Mouse (Mus musculus): ENCODE measurements around the gene Slc52a3. TPM values are rescaled to one million over a fixed set of nuclear protein-coding genes. Genes with fewer than 3 reads are reported as not detected.

The Slc52a3 gene
- polyA plus RNA-seq, 1 experiment from 2014 or later: 0.17 TPM

GRCm38 (mm10) chr2:152024883-152025422 lies 28.6 kb downstream of the Slc52a3 start:
- Histone ChIP-seq H3K36me3 (no peaks in the 10 kb centered on the region), H3K27me3 (replicated peaks) (peaks cover 52% of the 10 kb centered on the region), H3K27ac (replicated peaks) (no peak overlapping the region), H3K4me3 (no peak overlapping the region), H3K4me1 (peaks cover 7% of the 10 kb centered on the region), H3K4me2 (no peak overlapping the region), H3K9ac (no peak overlapping the region), H3K9me3 (0 out of 2 replicates have a peak, but pooled peaks cover 3% of the 10 kb centered on the region)
- WGBS: 37% methylated on average over 11 of the region's 11 CpGs
- ATAC-seq (ENCODE audit: extremely low read depth, insufficient number of reproducible peaks, low FRiP score, low TSS enrichment): no peak

DNA sequence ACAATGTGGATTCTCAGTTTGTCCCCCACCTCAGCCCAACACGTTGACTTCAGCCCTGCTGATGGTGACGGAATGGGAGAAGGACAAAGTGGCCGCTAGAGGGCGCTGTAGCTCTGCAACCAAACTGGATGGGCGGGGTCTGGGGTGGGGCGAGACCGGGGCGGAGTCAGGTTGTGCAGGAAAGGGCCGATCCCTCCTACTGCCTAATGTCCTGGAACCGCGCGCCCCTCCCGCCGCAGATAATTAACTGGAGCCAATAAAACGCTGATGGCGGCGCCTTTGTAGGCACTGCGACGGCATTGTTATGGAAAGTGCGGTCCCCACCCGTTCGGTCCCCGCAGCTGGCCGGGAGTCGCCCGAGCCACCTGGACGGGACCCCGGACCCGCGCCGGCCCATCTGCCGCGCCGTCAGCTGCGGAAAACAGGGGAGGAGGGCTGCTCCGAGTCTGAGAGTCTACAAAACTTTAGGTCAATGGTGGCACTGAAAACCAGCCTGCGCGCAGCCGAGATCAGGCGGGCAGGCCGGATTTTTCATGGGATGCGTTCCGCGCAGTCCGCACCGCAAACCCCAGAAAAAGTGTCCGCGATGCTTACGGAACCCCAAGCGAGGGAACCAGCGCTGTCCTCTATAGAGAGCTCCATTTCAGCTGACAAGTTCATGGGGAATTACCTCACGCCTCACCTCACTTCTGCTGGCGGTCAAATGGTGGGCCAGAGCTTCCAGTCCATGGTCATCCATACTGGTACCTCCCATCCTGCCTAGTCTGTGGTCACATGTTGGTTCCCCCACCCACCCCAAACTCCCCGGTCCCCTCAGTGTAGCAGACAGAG lies 33.2 kb downstream of the Slc52a3 start:
- WGBS: 2% methylated on average over 49 of the region's 54 CpGs

DNA sequence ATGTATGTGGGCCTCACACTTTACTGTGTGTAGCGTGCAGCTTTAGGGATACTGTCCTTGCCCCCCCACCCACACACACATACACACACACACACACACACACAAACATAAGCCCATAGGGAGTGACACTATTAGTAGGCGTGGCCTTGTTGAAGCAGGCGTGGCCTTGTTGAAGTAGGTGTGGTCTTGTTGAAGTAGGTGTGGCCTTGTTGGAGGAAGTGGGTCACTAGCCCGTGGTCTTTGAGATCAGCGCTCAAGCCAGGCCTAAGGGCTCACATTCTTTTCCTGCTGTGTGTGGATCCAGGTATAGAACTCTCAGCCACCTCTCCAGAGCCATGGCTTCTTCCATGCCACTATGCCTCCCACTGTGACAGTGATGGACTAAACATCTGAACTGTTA lies 34.7 kb downstream of the Slc52a3 start:
- Histone ChIP-seq H3K27ac (replicated peaks) (no peak overlapping the region), H3K4me2 (no peak overlapping the region), H3K27me3 (replicated peaks) (peaks cover 89% of the 10 kb centered on the region), H3K9ac (no peak overlapping the region), H3K4me1 (no peaks in the 10 kb centered on the region; the same call in 1 of the 2 replicates), H3K4me3 (no peak overlapping the region), H3K36me3 (no peaks in the 10 kb centered on the region), H3K9me3 (peaks cover 8% of the 10 kb centered on the region)
- no peak for ATAC-seq (ENCODE audit: extremely low read depth, insufficient number of reproducible peaks, low FRiP score, low TSS enrichment)
- 74% methylated on average over 5 of the region's 5 CpGs for WGBS

More for the DNA sequence above, 33.2 kb downstream of the Slc52a3 start:
- H3K27ac ChIP-seq (replicated peaks): no peak overlapping the region
- peak overlapping the region; percentile 80 for H3K9ac ChIP-seq
- no peaks in the 10 kb centered on the region for H3K9me3 ChIP-seq
- peaks cover 93% of the 10 kb centered on the region for H3K27me3 ChIP-seq (replicated peaks)
- H3K4me1 ChIP-seq: peaks cover 7% of the 10 kb centered on the region
- peak overlapping the region; percentile 99 for H3K4me2 ChIP-seq
- peak overlapping the region; percentile 74 for H3K4me3 ChIP-seq
- no peaks in the 10 kb centered on the region for H3K36me3 ChIP-seq
- peak; percentile 80 for ATAC-seq (ENCODE audit: extremely low read depth, insufficient number of reproducible peaks, low FRiP score, low TSS enrichment)

GRCm38 (mm10) chr2:152040101-152040500 lies 43.8 kb downstream of the Slc52a3 start:
- Histone ChIP-seq H3K36me3 (no peaks in the 10 kb centered on the region), H3K9me3 (peaks cover 9% of the 10 kb centered on the region), H3K27ac (replicated peaks) (no peak overlapping the region), H3K4me1 (no peaks in the 10 kb centered on the region), H3K9ac (no peak overlapping the region), H3K27me3 (replicated peaks) (peaks cover 72% of the 10 kb centered on the region), H3K4me2 (no peak overlapping the region), H3K4me3 (no peak overlapping the region)
- no peak for ATAC-seq (ENCODE audit: extremely low read depth, insufficient number of reproducible peaks, low FRiP score, low TSS enrichment)

DNA sequence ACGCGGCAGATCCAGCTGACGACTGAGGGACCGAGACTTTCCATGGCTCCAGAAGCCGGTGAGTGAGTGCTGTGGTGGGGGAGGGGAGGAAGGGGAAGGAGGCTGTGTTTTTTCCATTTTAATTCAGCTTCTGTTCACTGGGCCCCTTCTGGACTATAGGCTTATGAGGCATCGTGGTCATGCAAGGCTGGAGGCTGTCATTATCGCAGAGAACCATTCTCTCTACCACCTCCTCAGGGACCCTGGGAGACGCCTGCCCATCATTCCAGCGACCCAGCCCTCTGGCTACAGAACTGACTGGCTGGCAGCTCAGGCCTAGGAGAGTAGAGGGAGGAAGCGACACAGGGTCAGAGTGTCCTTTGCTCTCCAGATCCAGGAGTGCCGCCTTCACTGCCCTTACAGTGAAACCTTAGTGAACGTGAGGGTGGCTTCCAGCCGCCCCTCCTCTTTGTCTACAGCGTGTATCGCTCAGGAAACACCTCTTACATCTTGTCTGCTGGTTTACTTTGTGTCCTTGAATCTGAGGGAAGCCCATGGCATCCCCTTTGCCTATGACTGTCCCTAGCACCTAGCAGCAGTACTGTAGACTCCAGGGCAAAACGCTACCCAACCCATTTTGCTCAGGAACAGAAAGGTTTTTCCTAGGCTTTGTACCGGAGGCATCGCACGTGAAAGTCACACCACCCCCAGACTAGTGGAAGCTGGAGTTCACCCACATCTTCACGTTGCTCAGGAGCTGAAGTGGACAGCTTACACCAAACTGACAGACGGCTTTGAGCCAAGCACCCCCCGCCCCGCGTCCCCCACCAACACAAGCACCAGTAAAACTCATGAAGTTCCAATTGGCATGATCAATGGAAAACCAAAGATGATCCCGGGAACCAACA lies 51.0 kb downstream of the Slc52a3 start:
- WGBS: 3% methylated on average over 25 of the region's 25 CpGs
- ATAC-seq (ENCODE audit: extremely low read depth, insufficient number of reproducible peaks, low FRiP score, low TSS enrichment): no peak
- no peak overlapping the region for H3K4me3 ChIP-seq

DNA sequence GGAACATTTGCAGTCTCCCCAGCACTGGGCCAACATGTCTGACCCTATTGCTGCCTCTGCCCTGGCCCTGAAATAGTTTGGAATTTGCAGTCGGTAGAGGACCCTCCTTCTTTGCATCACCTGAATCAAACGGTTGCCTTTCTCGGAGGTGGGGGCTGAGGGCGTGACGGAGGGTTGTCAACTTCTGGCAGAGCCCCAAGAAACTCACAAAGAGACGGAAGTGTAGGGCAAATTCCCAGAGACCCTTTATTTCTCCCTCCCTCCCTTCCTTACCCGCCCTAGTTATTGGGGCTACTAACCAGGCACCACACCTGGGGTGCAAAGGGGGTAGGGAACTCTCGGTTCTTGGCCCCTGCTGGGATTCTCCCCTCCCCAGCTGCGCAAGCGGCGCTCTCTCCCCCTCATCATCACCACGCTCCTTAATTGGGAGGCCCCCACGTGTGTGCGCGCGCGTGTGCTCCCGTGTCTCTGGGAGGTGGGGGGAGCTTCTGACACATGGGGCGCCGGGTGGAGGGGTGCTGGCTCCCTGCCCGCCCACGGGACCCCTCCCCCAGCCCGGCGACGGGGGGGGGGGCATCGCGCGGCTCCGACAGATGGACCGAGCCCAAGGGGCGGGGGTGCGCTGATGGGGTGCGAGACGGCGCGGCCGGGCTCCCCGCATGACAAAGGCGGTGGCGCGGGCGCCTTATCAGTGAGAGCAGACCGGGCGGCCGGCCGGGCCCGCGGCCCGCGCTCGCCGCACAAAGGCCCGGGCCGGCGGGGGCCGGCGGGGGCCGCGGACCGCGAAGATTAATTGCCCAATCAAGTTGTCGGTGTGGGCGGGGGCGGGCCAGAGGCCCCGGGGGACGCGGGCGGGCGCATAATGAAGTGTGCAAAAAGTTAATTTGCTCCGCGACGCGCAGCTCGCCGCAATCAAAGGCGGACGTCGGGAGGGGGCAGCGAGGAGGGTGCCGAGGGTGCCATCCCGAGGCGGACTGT lies 52.0 kb downstream of the Slc52a3 start:
- peak overlapping the region; percentile 59 for H3K4me3 ChIP-seq
- peaks cover 98% of the 10 kb centered on the region for H3K27me3 ChIP-seq (replicated peaks)
- no peaks in the 10 kb centered on the region for H3K36me3 ChIP-seq
- H3K27ac ChIP-seq (replicated peaks): no peak overlapping the region
- 1% methylated on average over 60 of the region's 82 CpGs for WGBS
- H3K9ac ChIP-seq: peak overlapping the region; percentile 78
- ATAC-seq (ENCODE audit: extremely low read depth, insufficient number of reproducible peaks, low FRiP score, low TSS enrichment): 0 out of 2 replicates have a peak, but pooled peaks have one; percentile 52
- H3K4me1 ChIP-seq: peaks cover 32% of the 10 kb centered on the region
- no peaks in the 10 kb centered on the region; the same call in 1 of the 2 replicates for H3K9me3 ChIP-seq
- H3K4me2 ChIP-seq: peak overlapping the region; percentile 97

More for the DNA sequence above, 51.0 kb downstream of the Slc52a3 start:
- Histone ChIP-seq H3K27me3 (replicated peaks) (peaks cover 96% of the 10 kb centered on the region), H3K4me1 (peaks cover 32% of the 10 kb centered on the region), H3K9me3 (no peaks in the 10 kb centered on the region; the same call in 1 of the 2 replicates), H3K9ac (no peak overlapping the region), H3K27ac (replicated peaks) (no peak overlapping the region), H3K36me3 (no peaks in the 10 kb centered on the region), H3K4me2 (peak overlapping the region; percentile 97; the same call in 1 of the 2 replicates)

DNA sequence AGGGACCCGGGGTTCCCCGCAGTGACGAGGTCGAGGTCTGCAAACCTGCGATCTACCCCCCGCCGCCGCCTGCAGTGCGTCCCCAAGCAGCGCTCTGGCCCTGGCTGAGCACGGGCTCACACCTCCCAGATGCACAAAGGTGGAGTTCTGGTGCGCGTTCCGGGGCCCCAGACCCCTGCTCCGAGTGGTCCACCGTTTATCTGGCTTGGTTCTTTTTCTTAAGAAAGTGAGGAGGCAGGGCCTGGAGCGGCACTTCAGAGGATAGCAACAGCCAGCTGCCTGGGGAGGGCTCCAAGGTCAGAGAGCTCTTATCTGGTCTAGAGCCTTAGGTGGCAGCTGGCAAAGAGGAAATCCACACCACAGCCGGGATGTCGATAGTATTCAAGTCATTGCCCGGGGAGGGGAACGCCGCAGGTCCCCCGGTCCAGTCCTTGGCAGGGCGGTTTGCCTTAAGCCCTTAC lies 52.7 kb downstream of the Slc52a3 start:
- Histone ChIP-seq H3K4me3 (peak overlapping the region; percentile 59), H3K27ac (replicated peaks) (no peak overlapping the region), H3K27me3 (replicated peaks) (peaks cover 99% of the 10 kb centered on the region), H3K4me1 (peaks cover 32% of the 10 kb centered on the region), H3K9me3 (no peaks in the 10 kb centered on the region; the same call in 1 of the 2 replicates), H3K9ac (peak overlapping the region; percentile 78), H3K4me2 (peak overlapping the region; percentile 97), H3K36me3 (no peaks in the 10 kb centered on the region)
- under 1% methylated on average over 21 of the region's 24 CpGs for WGBS
- no peak for ATAC-seq (ENCODE audit: extremely low read depth, insufficient number of reproducible peaks, low FRiP score, low TSS enrichment)

DNA sequence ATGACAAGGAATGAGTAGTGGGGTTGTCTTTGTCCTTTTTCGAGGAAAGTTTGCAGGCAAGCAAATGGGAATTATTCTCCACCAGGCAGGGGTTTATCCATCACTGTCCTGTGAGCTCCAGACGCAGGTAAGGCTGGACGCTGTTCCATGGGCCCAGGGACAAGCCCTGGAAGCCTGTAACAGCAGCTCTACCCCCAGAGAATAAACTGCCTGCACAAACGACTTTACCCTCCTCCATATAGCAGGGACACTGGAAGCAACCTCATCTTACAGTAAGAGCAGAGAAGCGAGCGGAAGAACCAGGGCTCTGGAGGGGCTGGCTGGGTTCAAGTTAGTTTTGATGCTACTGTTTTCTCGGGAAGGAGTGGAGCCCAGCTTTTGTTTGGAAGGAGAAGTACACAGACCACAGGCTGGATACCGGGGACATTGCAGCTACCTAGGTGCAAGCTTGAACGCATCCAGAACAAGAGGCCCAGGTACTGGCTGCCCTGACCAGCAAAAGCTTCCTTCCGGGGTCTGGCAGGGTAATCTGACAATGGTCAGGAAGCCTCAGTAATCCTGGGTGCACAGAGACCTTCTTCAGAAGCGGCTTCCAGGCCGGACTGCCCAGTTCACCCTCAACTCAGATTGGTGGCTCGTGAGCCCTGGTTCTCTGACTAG lies 53.4 kb downstream of the Slc52a3 start:
- Histone ChIP-seq H3K4me1 (peaks cover 32% of the 10 kb centered on the region), H3K4me3 (peak overlapping the region; percentile 59), H3K9ac (no peak overlapping the region), H3K27me3 (replicated peaks) (peaks cover 98% of the 10 kb centered on the region), H3K4me2 (peak overlapping the region; percentile 97), H3K9me3 (no peaks in the 10 kb centered on the region; the same call in 1 of the 2 replicates), H3K27ac (replicated peaks) (no peak overlapping the region), H3K36me3 (no peaks in the 10 kb centered on the region)
- 4% methylated on average over 13 of the region's 13 CpGs for WGBS
- ATAC-seq (ENCODE audit: extremely low read depth, insufficient number of reproducible peaks, low FRiP score, low TSS enrichment): no peak

DNA sequence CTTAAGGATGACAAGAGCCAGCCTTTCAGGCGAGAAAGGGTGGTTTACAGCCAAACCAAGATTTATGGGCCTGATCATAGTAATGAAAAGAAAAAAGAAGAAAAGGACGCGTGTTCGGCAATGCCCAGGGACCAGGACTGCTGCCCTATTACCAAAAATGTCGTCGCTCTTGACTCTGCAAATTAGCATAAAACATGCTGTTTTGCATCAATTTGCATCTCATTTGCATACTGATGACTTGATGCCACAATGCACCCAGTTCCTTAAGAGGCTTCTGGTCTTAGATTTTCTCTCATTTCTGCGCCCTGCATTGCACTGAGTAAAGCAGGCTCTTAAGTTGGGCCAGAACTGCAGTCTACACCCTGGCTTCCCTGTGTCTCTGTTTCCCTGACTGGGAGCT lies 54.0 kb downstream of the Slc52a3 start:
- H3K4me3 ChIP-seq: peak overlapping the region; percentile 59
- H3K4me2 ChIP-seq: peak overlapping the region; percentile 97; the same call in 1 of the 2 replicates
- H3K36me3 ChIP-seq: no peaks in the 10 kb centered on the region
- H3K9ac ChIP-seq: no peak overlapping the region
- peaks cover 98% of the 10 kb centered on the region for H3K27me3 ChIP-seq (replicated peaks)
- peaks cover 32% of the 10 kb centered on the region for H3K4me1 ChIP-seq
- 9% methylated on average over 7 of the region's 7 CpGs for WGBS
- no peaks in the 10 kb centered on the region; the same call in 1 of the 2 replicates for H3K9me3 ChIP-seq
- no peak for ATAC-seq (ENCODE audit: extremely low read depth, insufficient number of reproducible peaks, low FRiP score, low TSS enrichment)
- H3K27ac ChIP-seq (replicated peaks): no peak overlapping the region

DNA sequence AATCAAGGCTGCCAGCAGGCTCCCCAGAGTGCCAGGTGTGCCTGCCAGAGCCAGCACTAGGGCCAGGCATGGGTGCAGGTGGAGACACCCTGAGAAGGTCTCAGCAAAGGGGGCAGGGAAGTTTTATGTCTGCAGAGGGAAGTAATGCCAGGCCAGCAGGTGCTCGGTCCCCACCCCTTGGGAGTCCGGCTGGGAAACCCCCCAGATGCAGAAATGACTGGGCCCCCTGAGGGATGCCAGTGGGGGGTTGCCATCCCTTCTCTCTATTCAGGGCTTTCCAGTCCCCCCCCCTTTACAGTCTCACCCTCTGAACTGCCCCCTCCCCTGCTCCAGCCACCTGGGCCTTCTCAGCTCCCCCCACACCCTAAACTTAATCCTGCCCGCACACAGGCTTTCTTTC lies 55.7 kb downstream of the Slc52a3 start:
- WGBS: 68% methylated on average over 3 of the region's 3 CpGs

More for the DNA sequence above, 55.7 kb downstream of the Slc52a3 start:
- Histone ChIP-seq H3K27ac (replicated peaks) (no peak overlapping the region), H3K9ac (no peak overlapping the region), H3K4me3 (no peak overlapping the region), H3K27me3 (replicated peaks) (peaks cover 98% of the 10 kb centered on the region), H3K36me3 (no peaks in the 10 kb centered on the region), H3K4me1 (peaks cover 32% of the 10 kb centered on the region), H3K9me3 (no peaks in the 10 kb centered on the region), H3K4me2 (no peak overlapping the region)
- ATAC-seq (ENCODE audit: extremely low read depth, insufficient number of reproducible peaks, low FRiP score, low TSS enrichment): no peak
